Mouse (Mus musculus): ENCODE results near the gene Cyct.
A peak's percentile ranks its signal among the peaks of the same experiment; 100 is the strongest.

The Cyct gene

DNA sequence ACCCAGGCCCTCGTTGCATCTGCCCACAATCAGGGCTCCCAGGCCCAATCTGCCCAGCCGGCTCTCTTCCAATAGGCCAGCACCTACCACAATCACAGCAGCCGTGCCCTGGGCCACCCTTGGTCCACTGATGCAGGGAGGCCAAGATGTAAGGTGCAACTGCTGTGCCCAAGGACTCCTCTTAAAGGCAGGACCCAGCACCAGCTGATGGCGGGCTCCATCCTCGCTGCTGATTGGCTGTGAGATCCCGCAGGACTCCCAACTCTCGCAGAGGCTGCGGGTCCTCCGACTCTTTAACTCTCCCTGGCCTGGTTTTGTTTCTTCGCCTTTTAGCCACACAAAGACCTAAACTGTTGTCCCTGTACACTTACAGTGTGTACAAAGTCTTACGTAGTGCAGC lies at the start of gene Cyct:
Cyct (minus strand) TSS at position 225 of the 400 bp plus-strand sequence.
- DNase-seq = no peak

DNA sequence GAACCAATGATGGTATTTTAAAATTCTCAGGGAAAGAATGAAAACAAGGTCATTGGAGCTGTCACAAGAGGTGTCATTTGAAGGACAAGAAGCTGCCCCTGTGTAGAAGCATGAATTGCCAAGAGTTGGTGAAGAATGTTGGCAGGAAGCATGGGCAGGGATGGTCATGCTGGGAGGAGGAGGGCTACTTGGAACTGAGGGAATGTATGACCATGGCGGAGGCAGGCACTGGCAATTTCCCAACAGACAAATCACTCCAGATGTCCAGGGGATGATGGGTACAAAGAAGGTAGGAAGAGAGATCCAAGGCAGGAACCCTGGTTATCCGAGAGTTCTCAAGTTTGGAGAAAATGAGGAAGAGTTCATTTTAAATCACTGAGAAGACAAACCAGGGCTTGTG lies 49.7 kb upstream of the Cyct start:
- DNase-seq = no peak

DNA sequence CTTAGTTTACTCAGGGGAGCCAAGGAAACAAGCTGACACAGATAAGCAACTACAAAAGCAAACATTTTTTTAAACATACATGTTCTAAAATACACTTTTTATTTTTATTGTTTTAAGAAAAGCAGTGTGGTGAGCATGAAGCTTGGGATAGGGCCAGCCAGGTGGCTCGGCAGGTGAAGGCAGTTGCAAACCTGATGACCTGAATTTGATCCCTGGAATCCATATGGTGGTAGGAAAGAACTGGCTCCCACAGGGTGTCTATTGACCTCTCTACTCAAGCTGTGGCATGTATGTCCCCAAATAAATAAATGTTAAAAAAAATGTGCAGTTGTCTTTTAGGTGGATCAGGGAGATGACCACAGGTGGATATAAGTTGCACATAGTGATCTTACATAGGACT lies 49.3 kb upstream of the Cyct start:
- DNase-seq = no peak

DNA sequence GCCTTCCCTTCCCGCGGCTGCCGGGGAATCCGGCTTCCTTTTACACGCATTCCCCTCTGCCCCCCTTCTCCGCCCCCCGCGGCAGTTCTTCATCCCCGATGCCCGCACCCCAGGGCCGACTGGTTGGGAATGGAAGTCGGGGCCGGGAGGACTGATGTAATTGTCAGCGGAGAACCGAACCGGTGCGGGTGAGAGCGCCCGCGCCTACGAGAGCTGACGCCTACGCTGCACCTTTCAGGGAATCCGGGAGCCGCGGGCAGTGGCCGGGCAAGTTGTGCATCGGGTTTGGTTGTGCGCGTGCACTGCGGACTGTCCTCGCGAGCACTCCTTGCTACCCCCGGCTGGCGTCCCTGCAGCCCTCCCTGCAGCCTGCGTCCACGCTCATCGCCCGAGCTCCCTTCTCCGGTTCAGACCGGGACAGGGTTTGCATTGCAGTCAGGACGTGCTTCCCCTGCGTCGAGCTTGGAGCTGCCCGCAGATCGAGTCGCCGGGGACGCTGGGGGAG lies 46.7 kb upstream of the Cyct start:
- peak; percentile 59 for DNase-seq

DNA sequence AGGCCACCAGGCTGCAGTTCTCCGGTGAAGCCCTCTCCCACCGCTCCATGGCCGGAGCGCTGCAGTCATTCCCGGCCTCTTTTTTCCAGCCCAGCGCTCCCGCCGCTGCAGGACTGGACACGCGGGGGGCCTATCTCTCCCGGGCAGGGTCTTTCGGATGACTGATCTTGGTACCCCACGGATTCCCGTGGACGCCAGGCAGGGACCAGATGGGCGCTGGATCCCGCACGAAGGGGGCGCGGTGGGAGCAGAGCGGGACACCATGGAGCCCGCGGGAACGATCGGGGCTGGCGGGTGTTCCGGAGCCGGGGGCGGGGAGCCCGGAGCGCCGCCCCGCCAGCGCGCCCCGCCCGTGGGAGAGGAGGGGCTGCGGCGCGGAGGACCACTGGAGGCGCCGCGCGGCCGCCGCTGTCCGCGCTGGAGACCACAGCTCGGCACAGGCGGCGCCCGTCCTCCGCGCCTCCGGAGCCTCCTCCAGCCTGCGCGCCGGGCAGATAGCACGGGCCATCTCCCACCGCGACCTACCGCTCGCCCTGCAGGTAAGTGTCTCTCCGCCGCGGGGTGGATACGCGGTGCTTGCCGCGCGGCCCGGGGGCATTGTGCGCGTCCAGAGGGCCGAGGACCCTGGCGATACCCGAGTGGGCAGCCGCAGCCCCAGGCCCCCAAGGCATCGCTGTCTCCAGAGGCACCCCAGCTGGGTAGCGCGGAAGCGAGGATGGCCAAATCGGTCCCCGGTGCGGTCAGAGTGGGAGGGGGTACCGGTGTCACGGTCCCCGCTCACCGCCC lies 46.1 kb upstream of the Cyct start, which contains the start of gene Osbpl6:
Osbpl6 (plus strand) TSS at position 358 of the 786 bp plus-strand sequence.
- peak; percentile 57 for DNase-seq

DNA sequence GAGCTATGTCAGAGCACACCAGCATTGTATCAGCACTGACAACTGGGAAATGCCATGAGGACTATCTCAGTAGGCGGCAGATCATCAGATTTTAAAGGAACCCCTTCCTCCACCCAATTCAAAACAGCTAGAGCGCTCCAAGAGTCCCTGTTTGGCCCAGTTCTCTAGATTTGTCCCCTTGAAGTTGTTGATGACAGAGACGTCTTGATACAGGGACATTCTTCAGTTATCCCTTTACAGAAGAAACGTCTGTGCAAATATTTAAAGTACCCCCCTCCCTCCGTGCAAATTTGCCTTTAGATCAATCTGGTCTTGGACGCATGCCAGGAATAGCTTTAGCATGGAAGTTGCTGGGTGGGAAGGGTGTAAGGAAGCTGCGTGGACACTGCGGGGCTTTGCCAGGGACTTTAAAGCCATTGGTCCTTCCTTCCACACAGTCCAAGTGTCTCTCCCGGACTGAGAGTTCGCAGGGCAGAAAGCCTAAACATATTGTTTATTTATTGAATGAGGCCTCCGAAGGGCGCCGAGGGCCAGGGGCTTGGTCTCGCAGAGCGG lies 45.4 kb upstream of the Cyct start:
- peak; percentile 11 for DNase-seq

DNA sequence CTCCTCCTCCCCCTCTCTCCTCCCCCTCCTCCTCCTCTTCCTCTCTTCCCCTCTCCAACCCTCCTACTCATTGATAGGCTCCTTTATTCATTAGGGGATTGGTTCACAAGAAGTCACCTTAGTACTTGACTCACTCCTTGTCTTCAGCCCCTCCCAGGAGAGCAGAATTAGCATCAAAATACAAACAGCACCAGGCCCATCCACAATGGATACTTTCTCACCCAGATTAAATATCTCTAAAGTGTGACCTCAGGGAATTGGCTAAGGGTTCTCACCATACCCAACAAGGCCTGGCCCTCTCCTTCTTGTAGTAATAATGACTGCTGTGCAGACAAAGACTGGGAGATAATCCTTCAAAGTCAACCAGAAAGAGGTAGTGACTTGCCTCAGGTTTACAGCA lies 39.9 kb upstream of the Cyct start:
- no peak for DNase-seq

DNA sequence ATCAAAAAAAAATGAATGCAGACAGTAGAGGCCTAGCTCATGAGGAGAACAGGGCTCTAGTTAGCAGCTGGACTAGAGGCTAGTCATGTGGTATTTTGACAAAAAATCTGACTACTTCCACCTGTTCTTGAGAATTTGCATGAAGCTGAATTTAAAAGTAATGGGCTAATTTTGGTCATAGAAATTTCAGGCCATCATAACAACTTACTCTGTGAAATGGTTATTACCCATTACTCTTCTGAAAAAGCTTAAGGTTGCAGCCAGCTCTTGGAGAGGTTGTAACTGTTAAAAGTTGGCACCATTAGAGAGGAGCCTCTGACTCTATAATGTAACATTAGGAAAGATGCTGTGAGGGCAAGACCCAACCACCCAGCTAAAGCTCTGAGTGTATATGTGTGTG lies 26.3 kb upstream of the Cyct start:
- no peak for DNase-seq

DNA sequence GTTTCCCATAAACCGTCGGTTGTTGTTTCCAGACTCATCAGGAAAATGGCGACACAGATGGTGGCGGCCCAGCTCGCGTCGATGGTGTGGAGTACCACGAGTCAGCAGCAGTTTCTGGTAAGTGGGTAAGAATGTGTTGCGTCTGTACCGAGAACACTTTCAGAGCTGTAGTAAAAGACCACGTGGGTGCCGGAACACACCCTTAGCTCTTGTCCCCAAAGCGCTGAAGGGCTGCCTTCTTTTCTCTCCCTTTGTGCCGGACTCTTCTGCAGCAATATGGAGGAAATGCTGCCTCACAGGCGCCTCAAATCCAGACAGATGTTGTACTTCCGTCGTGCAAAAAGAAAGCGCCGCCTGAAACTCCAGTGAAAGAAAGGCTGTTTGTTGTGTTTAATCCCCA lies 18.4 kb upstream of the Cyct start:
- DNase-seq = no peak

DNA sequence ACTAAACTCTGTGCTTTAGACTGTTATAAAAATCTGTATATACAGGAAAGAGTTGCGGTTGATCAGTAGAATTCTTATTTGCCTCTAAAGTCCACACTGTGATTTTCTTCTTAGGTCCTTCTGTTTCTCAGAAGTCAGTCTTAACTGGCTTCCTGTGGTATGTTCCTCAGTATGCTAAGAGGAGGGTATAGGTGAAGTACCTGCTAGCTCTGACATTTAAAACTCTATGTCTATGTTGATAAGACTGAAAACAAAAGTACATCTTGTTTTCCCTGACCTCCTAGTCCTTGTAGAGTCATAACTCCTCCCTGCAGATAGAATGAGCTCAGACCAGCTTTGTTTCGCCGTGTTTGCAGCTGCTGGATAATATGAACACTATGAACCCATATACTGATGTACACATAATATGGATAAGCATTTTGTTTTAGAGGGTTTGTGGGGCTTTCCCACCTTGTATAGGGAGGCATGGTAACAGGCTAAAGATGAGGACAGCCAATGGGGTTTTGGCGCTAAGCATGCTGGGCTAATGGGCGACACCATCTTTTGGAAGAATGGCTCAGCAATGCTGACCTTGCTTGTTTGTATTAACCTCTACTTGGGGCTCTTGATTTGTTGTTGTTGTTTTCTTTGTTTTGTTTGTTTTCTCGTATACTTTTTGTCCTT lies 14.4 kb upstream of the Cyct start:
- no peak for DNase-seq

DNA sequence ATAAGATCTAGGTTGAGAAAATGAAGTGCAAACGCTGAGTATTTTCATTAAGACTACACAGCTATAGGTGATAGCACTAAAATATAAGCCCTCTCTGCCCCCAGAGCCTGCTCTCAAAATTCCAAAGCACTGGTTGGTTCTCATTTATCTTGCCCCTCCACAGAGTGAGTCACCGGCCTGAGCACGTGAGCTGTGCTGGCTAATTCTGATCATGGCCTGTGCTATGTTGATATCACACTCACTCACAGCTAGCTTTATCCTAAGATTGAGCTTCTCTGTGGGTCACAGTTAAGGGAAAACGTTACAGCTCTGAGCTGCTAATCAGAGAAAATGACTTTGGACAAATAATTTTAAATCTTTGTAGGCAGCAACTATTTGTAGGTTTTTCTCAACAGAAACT lies 12.0 kb upstream of the Cyct start:
- DNase-seq = no peak

DNA sequence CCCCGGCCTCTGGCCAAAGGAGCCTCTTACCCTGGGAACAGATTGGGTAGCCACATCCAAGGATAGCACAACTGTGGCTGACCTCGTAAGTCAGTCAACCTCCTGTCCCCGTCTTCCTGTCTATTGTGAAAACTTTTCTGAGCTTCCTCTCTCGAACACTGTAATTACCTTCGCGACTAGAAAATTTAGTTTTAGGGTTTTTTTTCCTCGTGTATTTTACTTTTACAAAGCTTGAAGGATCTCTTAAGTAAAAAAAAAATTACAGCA lies 10.3 kb upstream of the Cyct start:
- no peak for DNase-seq

DNA sequence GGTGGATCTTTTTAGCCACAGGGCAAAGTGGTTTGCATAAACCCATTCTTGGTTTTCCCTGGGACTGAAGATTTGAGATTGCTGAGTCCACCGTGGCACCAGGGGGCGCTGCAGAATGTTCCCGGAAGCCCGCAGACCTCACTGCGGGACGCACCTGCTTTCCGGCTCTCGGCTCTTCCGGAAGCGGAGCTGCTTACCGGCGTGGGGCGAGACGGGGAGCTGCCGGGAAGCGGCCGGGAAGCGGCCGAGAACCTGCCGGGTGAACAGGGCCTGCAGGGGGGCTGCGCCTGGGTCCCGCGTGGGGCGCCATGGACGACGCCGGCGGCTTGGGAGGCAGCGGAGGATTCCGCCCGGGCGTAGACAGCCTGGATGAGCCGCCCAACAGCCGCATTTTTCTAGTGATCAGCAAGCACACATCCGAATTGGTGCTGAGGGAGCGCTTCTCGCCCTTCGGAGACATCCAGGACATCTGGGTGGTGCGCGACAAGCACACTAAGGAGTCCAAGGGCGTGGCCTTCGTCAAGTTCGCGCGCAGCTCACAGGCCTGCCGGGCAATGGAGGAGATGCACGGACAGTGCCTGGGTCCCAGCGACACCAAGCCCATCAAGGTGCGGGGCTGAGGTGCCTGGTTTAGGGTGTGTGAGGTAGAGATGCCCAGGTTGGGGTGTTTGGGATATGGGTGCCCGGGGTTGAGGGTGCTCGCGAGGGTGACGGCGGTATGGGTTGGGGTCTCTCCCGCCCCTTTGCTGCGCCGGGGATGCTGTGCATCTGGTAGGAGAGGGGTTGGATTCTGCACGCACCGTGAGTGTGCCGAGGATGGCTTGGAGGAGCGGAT lies 9.8 kb upstream of the Cyct start, which contains the start of gene Rbm45:
Rbm45 (plus strand) TSS at position 164 of the 835 bp plus-strand sequence.
- DNase-seq = peak; percentile 80

DNA sequence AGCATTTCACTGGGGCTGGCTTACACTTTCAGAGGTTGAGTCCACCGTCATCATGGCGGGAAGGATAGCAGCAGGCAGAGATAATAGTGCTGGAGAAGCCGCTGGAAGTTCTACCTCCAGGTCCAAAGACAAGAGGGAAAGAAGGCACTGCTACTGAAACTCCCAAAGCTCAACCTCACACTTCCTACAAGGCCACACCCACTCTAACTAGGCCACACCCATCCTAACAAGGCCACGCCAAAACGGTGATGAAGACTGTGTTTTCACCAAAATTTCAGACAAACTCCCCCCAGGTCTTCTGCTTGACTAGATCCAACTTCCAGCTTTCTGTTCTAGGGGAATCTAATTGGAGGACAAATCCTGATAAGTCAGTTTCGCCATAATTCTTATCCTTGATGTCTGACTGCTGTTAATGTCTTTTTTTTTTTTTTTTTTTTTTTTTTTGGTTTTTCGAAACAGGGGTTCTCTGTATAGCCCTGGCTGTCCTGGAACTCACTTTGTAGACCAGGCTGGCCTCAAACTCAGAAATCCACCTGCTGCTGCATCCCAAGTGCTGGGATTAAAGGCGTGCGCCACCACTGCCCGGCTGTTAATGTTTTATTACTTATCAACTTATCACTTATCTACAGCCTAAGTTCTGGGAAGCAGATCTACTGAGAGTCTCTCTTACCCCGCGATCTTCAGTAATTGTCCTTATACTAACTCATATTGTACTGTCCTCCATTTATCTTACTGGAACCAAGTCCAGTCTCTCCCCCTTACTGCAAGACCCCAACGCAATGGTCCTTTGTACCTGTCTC lies 8.8 kb upstream of the Cyct start:
- DNase-seq = no peak

DNA sequence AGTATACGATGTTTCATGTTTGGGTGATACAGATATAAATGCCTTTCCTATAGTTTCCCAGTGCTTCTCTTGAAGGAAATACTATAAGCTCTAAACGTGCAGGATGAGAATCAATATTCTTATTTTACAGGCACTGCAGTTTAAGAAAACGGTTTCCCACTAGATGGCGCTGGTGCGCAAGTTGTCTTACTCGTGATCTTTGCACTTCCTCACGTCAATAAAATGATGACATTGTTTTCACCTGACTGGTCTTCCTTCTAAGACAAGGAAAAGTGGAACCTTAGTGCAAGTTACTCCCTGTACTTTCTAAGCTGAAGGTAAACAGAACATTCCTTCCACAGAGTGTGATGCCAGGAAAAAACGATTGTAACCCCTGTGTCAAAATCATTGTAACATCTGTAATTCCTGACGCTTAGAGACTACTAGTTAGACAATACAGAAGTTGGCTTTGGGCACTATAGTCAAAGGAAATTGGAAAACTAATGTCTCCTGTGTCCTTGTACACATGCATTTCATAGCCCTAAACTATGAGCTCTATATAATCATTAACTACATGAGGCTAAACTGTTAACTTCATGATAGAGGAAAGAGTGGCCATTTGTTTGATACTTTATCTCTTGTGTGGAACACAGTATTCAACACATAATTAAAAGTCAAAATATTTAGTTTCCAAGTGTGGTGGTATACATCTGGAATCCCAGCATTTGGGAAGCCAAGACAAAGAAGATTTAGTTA lies 7.1 kb upstream of the Cyct start:
- peak; percentile 52 for DNase-seq

DNA sequence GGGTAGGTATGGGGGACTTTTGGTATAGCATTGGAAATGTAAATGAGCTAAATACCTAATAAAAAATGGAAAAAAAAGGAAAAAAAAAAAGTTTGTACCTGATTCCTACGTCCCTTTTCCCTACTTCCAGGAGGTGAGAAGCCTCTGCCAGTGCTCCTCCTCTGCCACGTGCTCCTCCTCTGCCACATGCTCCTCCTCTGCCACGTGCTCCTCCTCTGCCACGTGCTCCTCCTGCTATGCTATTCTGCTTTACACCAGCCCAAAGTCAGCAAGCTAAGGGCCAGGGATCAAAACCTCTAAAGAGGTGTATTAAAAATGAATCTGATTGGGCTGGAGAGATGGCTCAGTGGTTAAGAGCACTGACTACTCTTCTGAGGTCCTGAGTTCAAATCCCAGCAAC lies 5.6 kb upstream of the Cyct start:
- no peak for DNase-seq

DNA sequence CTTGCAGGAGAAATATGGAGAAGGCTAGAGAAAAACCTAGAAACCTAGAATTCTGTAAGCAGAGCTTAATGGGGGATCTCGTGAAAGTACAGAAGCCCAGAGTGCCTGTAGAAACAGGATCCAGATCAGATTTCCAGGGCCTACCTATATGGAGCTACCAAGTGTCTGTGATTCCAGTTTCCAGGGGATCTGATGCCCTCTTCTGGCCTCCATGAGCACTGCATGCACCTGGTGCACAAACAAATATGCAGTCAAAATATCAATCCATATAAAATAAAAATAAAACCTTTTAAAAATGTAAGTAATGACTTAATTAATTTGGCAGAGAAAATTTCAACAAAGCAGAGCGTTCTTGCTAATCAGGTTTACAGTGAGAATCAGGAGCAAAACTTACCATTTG lies 1.9 kb upstream of the Cyct start:
- DNase-seq = no peak

DNA sequence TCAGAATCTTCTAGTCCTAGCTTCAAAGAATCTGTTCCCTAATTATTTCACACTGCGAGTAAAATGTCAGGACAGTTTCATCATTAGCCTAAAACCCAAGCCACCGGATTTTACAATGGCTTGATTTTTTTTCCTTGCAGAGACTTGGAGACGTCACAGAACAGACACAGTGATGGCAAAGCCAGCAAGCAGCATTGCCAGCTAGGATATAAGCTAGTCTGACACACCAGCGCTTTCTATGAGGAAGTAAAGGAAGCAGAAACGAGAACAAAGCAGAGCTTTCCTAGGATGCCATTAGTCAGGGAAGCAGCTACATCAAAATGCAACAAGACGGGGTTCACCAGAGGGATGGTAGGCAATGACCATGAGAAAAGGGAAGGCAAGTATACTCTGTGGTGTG lies 12.4 kb downstream of the Cyct start:
- no peak for DNase-seq

DNA sequence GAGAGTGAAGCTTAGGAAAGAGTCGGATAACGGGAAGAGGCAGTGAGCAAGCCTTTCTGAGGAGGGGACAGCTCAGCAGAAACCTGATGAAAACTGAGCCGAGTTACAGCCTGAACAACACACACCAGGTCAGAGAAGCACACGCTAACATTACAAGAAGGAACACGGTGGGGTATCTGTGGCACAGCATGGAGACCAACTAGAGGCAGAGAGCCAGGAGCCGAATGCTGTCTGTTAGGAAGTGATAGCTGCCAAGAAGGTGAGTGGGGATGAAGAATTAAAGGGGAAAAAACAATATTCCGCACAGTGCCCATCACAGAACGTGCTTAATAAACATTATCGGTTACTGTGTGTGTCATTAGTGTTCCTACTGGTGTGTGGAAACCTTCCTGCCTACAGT lies 18.1 kb downstream of the Cyct start:
- no peak for DNase-seq

DNA sequence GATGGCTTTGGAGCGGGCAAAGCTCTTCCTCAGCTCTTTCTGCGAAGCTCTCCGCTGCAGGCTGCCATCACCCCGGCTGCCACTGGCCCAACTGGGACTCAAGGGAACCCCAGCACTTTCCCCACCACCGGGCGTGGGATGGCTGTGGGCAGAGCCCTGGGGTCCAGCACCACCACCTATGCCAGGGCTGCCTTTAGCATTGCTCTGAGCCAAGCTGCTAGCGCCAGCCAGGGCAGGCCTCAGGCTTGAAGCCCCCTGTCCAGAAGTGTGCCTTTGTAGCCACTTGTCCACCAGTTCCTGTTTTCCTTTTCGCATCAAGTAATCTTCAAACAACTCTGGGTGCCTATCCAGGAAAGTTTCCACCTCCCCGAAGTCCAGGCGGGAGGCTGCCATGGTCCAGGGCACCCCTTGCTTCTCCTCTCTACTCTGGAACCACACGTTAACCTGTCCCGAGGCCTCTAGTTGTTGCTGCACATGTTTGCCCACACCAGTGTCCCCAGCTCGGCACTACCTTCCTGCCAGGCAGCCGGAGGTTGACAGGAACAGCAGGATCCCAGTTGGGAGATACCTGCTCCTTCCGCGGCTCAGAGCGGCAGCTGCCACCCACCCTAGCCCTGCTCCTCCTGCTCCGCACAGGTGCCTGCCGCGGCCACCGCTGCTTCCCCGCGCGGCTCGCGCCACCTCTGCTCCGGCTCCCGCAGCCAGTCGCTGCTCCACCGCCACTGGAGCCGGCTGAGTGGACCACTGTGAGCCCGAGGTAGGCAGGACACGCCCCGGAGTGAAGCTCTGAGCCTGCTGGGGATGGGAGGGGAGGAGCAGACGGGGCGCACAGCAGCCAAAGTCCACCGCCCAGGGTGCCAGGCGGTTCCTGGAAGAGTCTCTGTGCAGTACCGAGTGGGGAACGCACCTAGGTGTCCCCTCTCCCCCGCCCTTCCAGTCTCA lies 21.8 kb downstream of the Cyct start, which contains the start of gene Pde11a:
Pde11a (minus strand) TSS at position 560 of the 942 bp plus-strand sequence.
- no peak for DNase-seq

Measured in layer of hippocampus, adult 9-11 months (tissue).